Mouse (Mus musculus) embryonic fibroblast, embryonic 13.5 days (primary cell): ENCODE measurements around the gene Maml2. TPM values are rescaled to one million over a fixed set of nuclear protein-coding genes. Genes with fewer than 3 reads are reported as not detected.

Experiments used
- H3K27ac ChIP-seq: 2 replicates; pipeline ENCODE4 v1.5.1; 2012; ENCODE audit warnings: low read length, control low read depth, inconsistent platforms; ENCODE audit not compliant: insufficient read depth
- H3K4me1 ChIP-seq: 2 replicates; pipeline ENCODE4 v1.6.1; 2011; ENCODE audit warnings: low read length; ENCODE audit not compliant: control insufficient read depth, insufficient read depth
- H3K4me3 ChIP-seq: 2 replicates; pipeline ENCODE4 v1.5.1; 2011; ENCODE audit warnings: mild to moderate bottlenecking, control low read depth, low read length; ENCODE audit not compliant: insufficient read depth
- CTCF ChIP-seq: IDR thresholded peaks from 2 replicates; pipeline ENCODE4 v1.5.1; 2011; ENCODE audit warnings: mild to moderate bottlenecking, control low read depth, low read length, moderate library complexity, borderline replicate concordance; ENCODE audit not compliant: insufficient read depth
- POLR2A ChIP-seq: IDR thresholded peaks from 2 replicates; pipeline ENCODE4 v1.6.1; 2011; ENCODE audit warnings: low read depth, mild to moderate bottlenecking, control low read depth, low read length, moderate library complexity
- polyA plus RNA-seq: library from polyadenylated mRNA; stranded (reverse); fragments of >200 nt; gene quantifications from 2 replicates; pipeline ENCODE4 v1.2.4, GENCODE M21; 2011; ENCODE audit warnings: low read depth; ENCODE audit not compliant: missing spikeins, insufficient read length

Gene Maml2
- polyA plus RNA-seq, 1 experiment, result 27.9 TPM

DNA sequence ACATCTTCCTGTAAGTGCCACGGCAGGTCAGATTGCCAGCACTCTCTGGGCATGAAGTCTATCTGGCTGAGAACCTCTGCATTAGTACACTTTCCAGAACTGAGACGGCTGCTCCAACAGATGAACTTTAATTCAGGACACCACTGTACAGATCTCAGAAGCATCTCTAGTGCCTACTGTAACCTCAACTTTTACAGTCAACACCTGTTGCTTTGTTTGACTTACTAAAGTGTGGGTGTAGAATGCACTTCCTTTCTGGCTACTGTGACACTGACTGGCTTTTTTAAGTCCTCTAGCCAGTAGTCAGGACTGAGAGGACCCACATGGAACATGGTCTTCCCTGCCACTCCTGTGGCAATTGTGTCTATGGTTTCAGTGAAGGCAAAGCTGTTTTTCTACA lies 25.3 kb downstream of the Maml2 start:
- H3K4me3 ChIP-seq, result no peak overlapping the region
- peak overlapping the region; percentile 93 for H3K27ac ChIP-seq
- TF ChIP-seq CTCF (no peak), POLR2A (no peak)
- H3K4me1 ChIP-seq, result peaks cover 25% of the 10 kb centered on the region

DNA sequence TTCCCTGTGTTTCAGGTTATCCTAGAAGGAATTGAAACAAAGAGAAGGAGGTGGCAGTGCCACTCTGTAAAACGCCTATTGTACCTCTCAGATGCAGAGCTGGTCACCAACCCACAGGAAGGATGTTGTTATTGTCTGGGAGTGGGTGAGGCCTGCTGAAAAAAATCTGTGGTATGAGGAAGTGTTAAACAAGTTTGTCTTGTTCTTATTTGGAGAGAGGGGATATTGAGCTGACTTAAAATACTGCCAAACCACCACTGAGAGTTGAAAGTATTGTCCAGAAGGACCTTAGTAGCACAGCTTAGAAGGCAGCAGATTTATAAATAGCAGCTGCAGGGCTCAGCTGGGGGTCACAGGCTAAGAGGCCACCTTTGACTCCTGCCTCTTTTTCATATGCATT lies 25.9 kb downstream of the Maml2 start:
- H3K27ac ChIP-seq, result peak overlapping the region; percentile 93
- no peak overlapping the region for H3K4me3 ChIP-seq
- H3K4me1 ChIP-seq, result peaks cover 25% of the 10 kb centered on the region
- TF ChIP-seq POLR2A, result no peak
- no peak for TF ChIP-seq CTCF

DNA sequence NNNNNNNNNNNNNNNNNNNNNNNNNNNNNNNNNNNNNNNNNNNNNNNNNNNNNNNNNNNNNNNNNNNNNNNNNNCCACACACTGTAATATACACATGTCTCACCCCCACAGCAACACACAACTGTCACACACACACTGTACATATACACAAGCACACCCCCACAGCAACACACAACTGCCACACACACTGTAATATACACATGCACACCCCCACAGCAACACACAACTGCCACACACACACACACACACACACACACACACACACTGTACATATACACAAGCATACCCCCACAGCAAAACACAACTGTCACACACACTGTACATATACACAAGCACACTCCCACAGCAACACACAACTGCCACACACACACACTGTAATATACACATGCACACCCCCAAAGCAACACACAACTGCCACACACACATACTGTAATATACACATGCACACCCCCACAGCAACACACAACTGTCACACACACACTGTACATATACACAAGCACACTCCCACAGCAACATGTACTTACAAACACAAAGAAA lies 116.5 kb downstream of the Maml2 start:
- H3K27ac ChIP-seq, result no peak overlapping the region
- H3K4me1 ChIP-seq, result no peaks in the 10 kb centered on the region
- no peak overlapping the region for H3K4me3 ChIP-seq
- TF ChIP-seq CTCF, result no peak
- no peak for TF ChIP-seq POLR2A

DNA sequence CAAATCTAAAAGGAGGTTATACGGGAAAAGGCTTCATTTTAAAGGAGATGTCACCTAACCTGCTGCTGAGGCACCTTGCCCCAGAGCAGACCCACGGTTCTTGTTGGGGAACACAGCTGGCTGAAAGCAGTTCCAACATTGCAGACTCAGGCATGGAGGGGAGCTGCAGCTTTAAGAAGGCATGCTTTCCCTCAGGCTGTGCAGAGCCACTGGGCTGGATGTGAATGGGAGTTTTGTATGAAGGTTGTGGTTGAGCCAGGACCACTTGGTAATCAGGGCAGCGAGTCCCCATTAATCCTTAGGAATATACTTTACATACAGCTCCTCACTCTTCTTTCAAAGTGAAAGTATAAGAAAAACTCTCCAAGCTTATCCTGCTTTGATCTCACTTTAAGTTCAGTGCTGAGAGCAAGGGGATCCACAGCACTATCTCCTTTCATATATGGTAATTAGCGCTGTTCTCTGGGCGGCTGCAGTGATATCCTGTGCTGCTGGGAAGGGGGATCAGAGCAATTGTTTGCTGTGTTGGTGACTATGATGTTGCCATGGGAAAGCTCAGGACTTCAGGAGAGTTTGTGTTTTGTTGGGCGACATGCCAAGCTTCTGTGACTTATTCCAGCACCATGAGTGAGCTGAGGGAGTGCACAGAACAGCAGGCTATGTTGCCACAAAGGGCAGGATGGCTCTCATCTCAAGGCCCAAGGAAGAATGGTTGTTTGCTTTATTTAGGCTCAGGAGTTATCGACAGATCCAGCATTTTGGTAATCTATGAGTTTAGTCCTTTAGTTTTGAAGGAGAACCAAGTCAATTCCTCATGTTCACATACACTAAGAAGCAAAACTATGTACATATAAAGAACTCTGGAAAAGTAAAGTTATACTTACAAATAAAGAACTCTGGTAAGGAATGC lies 127.5 kb downstream of the Maml2 start:
- no peak overlapping the region for H3K4me3 ChIP-seq

DNA sequence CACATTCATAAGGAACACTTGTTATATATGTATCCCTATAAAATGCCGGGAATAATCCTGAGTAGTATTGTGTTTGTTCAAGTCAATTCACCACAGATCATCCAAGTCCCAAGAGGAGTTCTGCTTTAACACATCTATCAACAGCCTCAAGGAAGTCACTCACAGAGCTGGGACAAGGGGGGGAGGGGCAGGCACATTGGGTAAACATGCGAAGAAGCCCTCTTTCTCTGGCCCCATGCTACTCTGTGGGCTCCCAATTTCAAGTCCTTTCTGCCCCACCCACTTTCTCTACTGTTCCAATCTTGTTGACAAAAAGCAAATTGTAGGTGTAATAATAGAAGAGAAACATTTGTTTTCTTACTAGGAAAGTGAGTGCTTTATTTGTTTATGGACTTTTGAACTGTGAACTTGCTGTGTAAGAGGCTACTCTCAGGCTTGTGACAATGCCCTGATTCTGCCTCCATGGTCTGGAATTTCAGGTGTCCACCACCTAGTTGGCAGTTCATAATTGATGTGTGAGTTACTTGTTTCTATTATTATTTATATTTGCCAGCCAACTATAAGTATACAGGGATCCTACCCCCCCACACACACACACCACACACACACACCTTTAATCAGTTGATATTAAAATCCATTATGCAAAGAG lies 131.8 kb downstream of the Maml2 start:
- TF ChIP-seq CTCF (no peak), POLR2A (no peak)
- Histone ChIP-seq H3K4me1 (peaks cover 17% of the 10 kb centered on the region), H3K27ac (no peak overlapping the region), H3K4me3 (no peak overlapping the region)

More for the DNA sequence above, 127.5 kb downstream of the Maml2 start:
- Histone ChIP-seq H3K27ac (peak overlapping the region; percentile 56), H3K4me1 (peaks cover 5% of the 10 kb centered on the region)
- TF ChIP-seq POLR2A (no peak), CTCF (no peak)

DNA sequence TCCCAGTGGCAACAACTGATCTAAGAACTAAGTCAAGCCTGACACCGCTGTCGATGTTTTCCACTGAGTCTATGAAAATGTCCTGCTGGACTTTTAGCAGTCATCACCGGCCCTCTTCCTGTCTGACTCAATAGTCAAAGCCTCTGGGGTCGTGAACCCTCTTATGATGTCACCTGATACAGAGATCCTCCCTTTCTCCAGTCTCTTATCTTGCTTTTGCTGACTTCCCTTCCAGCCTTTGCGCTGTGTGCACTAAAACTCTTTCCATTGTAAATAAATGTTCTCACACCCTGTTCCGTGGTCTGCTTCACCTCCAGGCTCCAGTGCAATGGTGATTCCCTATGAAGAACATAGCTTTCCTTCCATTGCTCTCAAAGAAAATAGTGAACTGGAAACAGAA lies 132.5 kb downstream of the Maml2 start:
- Histone ChIP-seq H3K4me1 (peaks cover 19% of the 10 kb centered on the region), H3K27ac (no peak overlapping the region), H3K4me3 (no peak overlapping the region)
- TF ChIP-seq POLR2A, result no peak
- no peak for TF ChIP-seq CTCF

DNA sequence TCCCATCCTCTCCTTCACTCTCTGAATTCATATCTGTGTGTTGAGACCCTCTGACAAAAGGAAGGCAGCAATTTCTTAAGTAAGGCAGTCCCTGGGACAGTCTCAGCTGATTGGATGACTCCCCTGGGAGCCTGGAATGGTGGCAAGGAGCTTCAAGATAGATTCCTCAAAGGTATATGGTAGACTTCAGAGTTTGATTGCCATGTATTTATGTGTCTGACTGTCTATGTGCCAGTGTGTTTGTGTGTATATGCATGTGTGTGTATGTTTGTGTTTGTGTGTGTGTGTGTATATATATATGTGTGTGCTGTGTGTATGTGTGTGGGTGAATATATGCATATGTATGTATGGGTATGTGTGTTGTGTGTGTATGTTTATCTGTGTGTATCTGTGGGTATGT lies 133.0 kb downstream of the Maml2 start:
- TF ChIP-seq POLR2A (no peak), CTCF (no peak)
- no peak overlapping the region for H3K4me3 ChIP-seq
- peaks cover 20% of the 10 kb centered on the region for H3K4me1 ChIP-seq
- no peak overlapping the region for H3K27ac ChIP-seq

DNA sequence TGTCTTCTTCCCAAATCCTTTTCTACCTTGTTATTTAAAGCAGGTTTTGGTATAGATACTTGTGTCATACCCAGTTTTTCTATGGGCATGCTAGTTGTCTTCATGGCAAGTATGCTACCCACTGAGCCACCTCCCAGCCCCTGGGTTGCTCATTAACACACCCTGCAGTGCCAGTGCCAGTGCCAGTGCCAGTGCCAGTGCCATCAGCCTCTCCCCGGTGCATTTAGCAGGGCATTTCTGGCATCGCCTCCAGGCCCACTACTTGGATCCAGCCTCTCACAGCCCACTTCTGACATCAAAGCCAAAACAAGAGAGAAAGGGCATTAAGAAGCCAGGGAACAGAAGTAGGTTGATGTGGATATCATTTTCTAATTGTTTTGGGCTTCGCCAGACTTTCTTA lies 133.9 kb downstream of the Maml2 start:
- no peak for TF ChIP-seq POLR2A
- TF ChIP-seq CTCF, result no peak
- peaks cover 18% of the 10 kb centered on the region for H3K4me1 ChIP-seq
- no peak overlapping the region for H3K4me3 ChIP-seq
- 0 out of 2 replicates have a peak overlapping the region, but pooled peaks have one; percentile 57 for H3K27ac ChIP-seq

DNA sequence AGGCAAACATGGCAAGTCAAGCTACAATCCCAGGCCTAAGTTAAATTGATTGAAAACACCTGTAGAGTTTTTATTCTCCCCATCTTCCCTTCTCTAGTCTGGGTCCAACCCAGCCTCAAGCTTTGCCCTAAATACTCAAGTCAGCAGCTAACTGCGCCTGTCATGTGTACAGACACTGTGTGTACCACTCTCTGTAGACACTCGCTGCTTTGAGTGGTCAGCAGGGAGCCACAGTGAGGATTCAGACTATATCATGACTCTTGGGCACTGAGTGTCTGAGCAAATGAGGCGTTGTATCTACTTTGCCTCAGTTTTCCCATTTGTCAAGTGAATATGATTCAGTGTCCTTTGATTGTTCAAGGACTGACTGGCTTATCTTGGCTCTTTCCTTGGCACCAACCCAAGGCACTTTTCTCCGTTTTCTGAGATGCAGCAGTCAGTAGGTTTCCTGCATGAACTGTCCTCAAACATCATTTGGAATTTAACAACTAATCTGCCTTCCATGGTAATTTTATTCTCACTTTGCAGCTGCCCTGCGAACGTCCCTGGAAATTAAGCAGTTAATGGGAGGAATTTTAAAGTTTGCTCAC lies 135.8 kb downstream of the Maml2 start:
- peaks cover 18% of the 10 kb centered on the region for H3K4me1 ChIP-seq
- H3K4me3 ChIP-seq, result no peak overlapping the region
- peak overlapping the region; percentile 78 for H3K27ac ChIP-seq
- TF ChIP-seq POLR2A, result no peak
- no peak for TF ChIP-seq CTCF

DNA sequence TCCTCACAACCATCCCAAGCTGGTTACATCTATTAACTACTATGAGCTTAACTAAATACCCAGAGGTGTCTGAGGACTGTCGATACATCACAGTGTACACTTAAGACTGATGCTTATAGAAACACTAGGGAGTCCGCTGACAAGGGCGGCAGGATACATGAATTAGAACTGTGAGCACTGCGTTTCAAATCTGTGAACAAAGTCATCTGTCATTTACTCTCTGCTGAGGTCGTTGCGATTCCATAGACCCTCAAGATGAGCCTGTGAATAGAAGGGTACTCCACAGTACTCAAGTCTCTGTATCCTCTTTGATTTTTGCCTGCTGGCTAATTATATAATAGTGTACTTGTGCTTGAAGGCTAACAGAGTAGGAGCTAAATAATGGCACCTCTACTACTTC lies 143.2 kb downstream of the Maml2 start:
- no peak overlapping the region for H3K27ac ChIP-seq
- H3K4me1 ChIP-seq, result peaks cover 10% of the 10 kb centered on the region
- H3K4me3 ChIP-seq, result no peak overlapping the region
- TF ChIP-seq POLR2A (no peak), CTCF (no peak)
